Mouse (Mus musculus): ENCODE results near the gene Lrrc74b. TPM values are rescaled to one million over a fixed set of nuclear protein-coding genes. Genes with fewer than 3 reads are reported as not detected.
A peak's percentile ranks its signal among the peaks of the same experiment; 100 is the strongest.
"Not testable (repeated sequence)": the region's sequence is repeated elsewhere in the genome, so short reads cannot be mapped to it uniquely, and the experiment has no call there.

Lrrc74b gene
- total RNA-seq (2022), result 1 to 10 TPM in 3 of 4 experiments, under 1 TPM in 1; 0.91 to 1.6 (median 1.4) TPM

- DNase-seq (ENCODE audit: low spot score in 2 of 2), result peak in 1 of 2 experiments; percentile 38
These were observed at the start of gene Lrrc74b for GRCm38 (mm10) chr16:17561128-17561750. Gene Lrrc74b, minus strand, starts transcription at chr16:17561247.

GRCm38 (mm10) chr16:17605684-17606083 is 44.6 kb upstream of the Lrrc74b start:
- DNase-seq (ENCODE audit: low spot score in 2 of 2), result no peak

DNA sequence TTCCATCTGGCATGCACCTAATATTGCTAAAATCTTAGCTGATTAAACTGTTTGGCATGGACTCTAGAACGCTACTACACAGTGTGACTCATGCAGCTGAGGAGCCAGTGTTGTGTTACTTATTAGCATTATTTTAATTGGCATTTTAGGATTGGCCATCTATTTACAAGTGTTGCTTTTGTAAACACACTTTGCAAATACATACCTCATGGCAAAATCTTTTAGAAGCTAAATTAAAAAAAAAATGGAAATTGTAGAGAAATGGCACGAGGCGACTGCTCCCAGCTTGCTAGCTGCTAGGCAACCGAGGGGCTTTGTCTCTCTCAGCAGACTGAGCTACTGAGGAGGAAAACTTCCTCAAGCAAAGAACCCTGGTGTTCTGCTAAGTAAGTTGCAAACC is 43.9 kb upstream of the Lrrc74b start:
- no peak for DNase-seq (ENCODE audit: low spot score in 2 of 2)

- DNase-seq (ENCODE audit: low spot score in 2 of 2), result no peak
These were observed 40.0 kb upstream of the Lrrc74b start for GRCm38 (mm10) chr16:17600944-17601562.

DNA sequence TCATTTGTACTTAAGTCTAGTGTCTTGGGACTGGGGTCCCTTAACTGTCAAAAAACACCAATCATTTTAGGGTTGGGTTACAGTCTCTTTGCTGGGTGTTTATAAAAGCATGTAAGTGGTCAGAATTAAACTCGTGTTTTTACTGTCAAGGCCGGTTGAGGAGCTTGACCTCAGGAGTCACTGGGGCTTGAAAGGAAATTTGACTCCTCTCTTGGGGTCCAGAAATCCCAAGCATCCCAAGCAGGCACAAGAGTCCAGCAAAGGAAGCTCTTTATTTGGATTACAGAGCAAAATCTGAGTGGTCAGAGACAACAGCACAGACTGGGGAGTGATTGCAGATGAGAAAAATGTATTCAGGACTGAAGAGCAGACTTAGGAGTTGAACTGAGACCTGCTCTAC is 29.7 kb upstream of the Lrrc74b start:
- DNase-seq (ENCODE audit: low spot score in 2 of 2), result no peak

DNA sequence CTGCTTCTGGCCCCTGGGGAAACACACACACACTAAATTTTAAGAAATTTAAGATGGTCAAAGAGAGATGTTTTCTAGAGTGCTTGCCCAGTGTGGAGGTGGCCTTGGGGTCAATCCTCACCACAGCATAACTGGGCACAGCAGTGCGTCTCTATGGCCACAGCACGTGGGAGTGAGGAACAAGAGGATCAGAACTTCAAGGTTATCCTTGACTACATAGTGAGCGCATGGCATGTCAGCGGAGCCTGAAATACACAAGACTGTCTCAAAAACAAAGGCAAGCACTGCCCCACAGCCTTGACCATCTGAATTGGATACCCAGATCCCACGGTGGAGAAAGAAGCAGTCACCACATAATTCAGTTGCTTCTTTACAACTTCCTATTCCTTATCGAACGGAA is 23.5 kb upstream of the Lrrc74b start:
- no peak for DNase-seq (ENCODE audit: low spot score in 2 of 2)

GRCm38 (mm10) chr16:17583064-17583463 is 22.0 kb upstream of the Lrrc74b start, which contains the start of gene Slc7a4:
Gene Slc7a4, minus strand, starts transcription at chr16:17583214.
- DNase-seq (ENCODE audit: low spot score in 2 of 2), result no peak

DNA sequence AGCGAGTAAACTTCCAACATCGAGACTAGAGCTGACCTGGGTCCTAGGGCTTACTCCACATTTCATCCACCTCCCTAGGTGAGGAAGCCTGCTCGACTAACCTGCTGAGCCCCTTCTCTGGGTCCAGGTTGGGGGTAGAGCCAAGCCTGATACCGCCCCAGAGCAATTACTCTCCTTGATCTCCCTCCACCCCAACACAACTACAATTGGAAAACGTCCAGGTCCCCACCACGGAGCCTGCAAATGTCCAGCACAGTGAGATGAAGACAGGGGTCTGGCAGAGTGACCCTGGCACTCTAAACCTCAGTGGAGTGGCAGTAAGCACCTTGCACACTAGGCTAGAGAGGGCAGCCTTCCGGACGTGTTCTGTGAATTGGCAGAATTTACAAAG is 15.8 kb upstream of the Lrrc74b start:
- no peak for DNase-seq (ENCODE audit: low spot score in 2 of 2)

DNA sequence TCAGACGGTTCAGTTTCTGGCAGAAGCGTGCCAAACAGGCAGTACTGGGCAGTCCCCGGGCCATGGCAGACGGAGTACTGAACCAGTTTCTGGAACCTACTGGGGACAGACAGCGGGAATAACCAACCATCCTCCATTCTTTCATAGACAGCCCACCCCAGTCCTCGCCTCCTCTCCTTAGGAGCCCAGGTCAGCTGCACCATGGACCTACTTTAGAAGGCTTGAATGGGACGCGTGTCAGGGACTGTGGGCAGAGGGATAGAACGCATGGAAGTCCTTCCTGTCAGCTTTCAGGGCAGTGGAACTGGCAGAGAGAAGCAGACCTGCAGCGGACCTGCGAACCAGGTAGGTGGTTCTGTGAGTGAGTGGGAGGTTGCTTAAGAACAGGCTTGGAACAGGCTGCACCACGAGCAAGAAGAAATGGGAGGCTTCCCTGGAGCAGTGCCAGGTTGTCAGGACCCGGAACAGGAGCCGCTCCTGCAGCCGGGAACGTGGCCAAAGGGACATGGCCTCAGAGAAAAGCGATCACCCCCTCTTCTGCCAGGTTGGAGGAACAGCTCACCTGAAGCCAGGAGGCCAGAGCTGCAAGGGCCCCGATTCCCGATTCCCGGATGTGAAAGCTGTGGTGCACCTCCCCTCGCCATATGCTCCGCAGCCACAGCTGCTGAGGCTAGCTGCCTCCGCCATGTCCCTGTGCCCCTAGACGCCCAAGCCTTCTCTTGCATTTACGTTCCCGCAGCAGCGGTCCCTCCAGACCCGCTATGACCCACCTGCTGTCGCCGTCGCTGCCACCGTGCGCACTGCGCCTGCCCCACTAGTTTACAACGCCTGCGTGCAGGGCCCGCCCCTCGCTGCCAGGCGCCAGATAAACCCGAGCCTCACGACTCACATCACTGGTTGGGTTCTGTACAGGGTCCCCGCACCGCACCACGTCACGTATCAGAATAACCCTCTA is 15.1 kb upstream of the Lrrc74b start:
- DNase-seq (ENCODE audit: low spot score in 2 of 2), result peak; percentile 70 to 75

DNA sequence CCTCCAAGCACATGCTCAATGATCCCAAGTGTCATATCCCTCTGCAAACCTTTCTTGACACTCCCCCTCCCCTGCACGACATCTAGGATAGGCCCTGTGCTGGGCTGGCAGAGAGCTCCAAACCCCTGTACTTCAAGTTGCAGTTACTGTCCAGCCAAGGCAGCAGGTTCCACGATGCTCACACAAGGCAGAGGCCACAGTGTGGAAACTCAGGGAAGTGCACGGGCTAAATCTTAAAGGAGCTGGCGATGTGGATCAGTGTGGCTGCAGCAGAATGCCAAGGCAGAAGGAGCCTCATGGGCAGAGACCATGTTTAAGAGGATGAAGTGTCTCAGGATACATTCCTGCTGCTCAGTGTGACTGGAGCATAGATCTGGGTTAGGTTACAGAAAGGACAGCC is 5.1 kb upstream of the Lrrc74b start:
- DNase-seq (ENCODE audit: low spot score in 2 of 2), result no peak

GRCm38 (mm10) chr16:17564771-17565170 is 3.7 kb upstream of the Lrrc74b start:
- no peak for DNase-seq (ENCODE audit: low spot score in 2 of 2)

DNA sequence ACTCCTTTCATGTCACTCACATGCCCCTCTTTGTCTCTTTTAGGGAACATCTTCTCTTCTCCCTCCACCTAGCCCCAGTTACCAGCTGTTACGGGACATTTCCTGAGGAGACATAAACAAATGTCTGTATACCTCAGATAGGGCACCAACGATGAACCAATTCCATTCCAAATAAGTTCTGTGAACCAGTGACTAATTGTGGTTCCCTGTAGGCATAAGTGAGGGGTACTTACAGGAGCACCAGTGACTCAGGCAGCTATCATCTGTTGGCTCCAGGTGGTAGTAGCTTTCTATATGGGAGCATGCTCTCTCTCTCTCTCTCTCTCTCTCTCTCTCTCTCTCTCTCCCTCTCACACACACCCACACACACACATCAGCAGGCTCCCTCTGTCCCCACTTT is 3.2 kb upstream of the Lrrc74b start:
- no peak for DNase-seq (ENCODE audit: low spot score in 2 of 2)

DNA sequence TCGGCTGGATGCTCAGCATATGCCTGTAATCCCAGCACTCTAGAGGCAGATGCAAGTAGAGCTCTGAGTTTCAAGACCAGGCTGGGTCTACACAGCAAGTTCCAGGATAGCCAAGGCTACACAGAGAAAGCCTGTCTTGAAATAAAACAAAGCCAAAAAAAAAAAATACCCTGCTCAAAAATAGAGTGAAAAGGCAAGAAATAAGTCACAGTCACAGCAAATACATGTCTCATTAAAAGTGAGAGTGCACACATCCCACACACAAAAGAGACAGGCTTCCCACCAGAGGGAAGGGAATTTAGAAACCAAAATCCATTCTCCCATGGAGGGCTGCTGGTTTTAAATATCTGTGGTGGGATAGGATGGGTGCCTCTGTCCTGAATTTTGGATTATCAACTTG is 2.5 kb upstream of the Lrrc74b start:
- DNase-seq (ENCODE audit: low spot score in 2 of 2), result no peak

GRCm38 (mm10) chr16:17561751-17562208 is 733 bp upstream of the Lrrc74b start, which contains the start of gene P2rx6:
Gene P2rx6, plus strand, starts transcription at chr16:17561885.
- DNase-seq (ENCODE audit: low spot score in 2 of 2), result no peak

DNA sequence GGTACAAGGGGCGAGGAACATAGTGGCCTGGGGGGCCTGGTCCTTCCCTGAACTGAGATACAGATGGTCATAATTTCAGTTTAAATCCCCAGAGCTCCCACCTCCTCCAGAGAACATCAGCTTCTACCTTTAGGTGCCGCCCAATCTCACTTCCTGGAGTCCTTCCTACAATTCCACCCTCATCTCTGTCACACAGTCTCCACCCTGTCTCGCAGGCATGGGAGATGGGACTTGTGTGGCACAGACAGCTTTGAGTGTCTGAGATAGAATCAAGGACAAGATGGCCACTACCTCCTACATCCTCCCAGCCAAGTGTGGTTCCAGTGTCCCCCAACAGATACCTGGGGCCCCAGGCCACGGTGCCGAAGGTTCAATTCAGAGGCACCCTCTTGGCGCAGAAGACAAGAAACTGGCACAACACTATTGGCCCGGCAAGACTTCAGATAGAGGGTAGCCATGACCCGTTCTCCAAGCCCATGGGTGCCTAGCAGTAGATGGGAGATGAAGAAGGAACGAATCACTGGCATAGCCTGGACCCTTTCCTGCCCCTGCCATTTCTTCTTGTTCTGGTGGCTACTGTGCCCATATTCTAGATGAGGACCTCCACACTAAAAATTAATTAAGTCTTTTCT is 1.5 kb downstream of the Lrrc74b start:
- DNase-seq (ENCODE audit: low spot score in 2 of 2), result no peak

DNA sequence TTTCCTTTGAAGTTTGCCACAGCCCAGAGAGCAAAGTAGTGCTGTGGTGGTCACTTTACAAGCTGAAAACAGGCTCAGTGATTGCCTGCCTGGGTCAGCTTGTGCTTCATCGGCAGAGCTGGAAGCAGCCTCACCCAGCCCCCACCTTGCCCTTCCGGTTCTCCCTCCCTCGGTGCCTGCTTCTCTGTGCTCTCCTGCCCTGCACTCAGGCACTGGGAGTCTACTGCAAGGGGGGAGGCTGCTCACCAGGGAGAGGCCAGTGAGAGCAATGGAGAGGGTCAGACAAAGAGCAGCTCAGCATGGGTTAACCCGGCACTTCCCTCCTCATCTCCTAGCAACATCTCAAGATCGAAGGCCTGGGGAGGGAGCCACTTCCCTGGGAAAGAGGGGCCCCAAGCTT is 2.2 kb downstream of the Lrrc74b start:
- no peak for DNase-seq (ENCODE audit: low spot score in 2 of 2)

GRCm38 (mm10) chr16:17557947-17558480 is 3.0 kb downstream of the Lrrc74b start:
- DNase-seq (ENCODE audit: low spot score in 2 of 2), result peak in 1 of 2 experiments; percentile 83

- DNase-seq (ENCODE audit: low spot score in 2 of 2), result no peak
These were observed 4.1 kb downstream of the Lrrc74b start for GRCm38 (mm10) chr16:17556907-17557306.

DNA sequence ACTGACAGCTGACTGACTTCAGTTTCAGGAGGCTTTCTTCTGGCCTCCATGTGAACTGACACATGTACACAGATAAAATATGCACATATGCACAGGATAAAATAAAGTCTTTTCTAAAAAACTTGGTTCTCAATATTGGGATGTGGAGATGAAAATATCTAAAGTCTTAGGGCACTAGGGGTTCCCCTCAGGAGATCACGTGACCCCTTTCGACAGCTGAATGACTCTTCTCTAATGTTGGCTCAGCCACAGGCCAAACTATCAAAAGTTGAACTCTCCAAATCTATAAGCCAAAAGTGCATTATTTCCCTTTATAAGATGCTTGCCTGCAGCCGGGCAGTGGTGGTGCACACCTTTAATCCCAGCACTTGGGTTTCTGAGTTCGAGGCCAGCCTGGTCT is 4.9 kb downstream of the Lrrc74b start:
- DNase-seq (ENCODE audit: low spot score in 2 of 2), result no peak

DNA sequence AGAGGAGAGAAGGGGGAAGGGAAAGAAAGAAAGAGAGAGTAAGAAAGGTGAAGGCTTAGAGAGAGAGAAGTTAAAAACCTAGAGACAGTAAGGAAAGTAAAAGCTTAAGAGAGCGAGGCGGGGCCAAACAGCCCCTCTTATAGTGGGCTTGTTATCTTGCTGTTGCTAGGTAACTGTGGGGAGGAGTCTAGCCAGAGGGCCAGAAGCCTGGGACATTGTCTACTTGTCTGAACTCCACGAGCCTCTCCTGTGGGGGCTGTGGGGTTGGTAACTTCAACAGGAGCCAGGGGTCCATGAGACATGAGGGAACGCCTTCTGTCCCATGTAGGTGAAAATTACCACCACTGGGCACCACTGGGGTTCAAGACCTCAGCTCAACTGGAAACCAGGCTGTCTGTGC is 6.3 kb downstream of the Lrrc74b start:
- not testable (repeated sequence) for DNase-seq (ENCODE audit: low spot score in 2 of 2)
